Mouse (Mus musculus): ENCODE data around the gene Atg4d. TPM values are rescaled to one million over a fixed set of nuclear protein-coding genes. Genes with fewer than 3 reads are reported as not detected.
"Not testable (repeated sequence)": the region's sequence is repeated elsewhere in the genome, so short reads cannot be mapped to it uniquely, and the experiment has no call there.

Atg4d gene
- total and polyA plus RNA-seq, 3 experiments: 60.8 to 100 (median 88.7) TPM

DNA sequence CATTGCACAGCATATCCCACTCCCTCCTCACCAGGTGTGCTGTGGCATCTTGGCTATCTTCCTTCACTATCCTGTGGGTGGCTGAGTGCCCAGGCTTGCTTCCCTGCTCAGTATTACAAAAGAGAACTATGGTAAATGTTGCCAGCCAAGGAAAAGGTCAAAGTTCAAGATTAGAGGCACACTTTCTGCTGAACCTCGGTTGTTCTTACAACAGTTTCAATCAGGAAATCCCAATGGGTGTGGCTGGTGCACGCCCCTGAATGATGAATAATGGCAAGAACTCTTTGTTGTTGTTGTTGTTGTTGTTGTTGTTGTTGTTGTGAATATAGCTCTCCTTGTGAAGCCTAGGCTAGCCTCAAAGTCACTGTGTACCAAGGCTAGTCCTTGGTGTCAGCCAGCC is 3.3 kb upstream of the Atg4d start:
- WGBS: 40% methylated on average over 2 of the region's 2 CpGs
- Histone ChIP-seq H3K9ac (ENCODE audit: low read depth, low read length) (no peak overlapping the region), H3K4me3 (no peak overlapping the region), H3K27ac (no peak overlapping the region), H3K79me2 (replicated peaks; ENCODE audit: control insufficient read depth, insufficient read depth, low read length) (no peaks in the 10 kb centered on the region), H3K36me3 (ENCODE audit: control insufficient read depth, insufficient read depth, low read length) (no peaks in the 10 kb centered on the region; the same call in 1 of the 2 replicates), H3K4me1 (ENCODE audit: control insufficient read depth, insufficient read depth, low read length) (peaks cover 4% of the 10 kb centered on the region; the same call in 1 of the 2 replicates), H3K27me3 (ENCODE audit: control insufficient read depth, insufficient read depth, low read length) (no peaks in the 10 kb centered on the region)
- no peak for DNase-seq
- intact Hi-C loops (cut with DNase I): no loop called here
- TF ChIP-seq POLR2A (IDR thresholded peaks at IDR 0.05; ENCODE audit: insufficient read depth, low read depth, low read length) (no peak), CTCF (IDR thresholded peaks at IDR 0.05) (no peak), EP300 (IDR thresholded peaks at IDR 0.05; ENCODE audit: insufficient read depth, low read depth, low read length) (no peak)

DNA sequence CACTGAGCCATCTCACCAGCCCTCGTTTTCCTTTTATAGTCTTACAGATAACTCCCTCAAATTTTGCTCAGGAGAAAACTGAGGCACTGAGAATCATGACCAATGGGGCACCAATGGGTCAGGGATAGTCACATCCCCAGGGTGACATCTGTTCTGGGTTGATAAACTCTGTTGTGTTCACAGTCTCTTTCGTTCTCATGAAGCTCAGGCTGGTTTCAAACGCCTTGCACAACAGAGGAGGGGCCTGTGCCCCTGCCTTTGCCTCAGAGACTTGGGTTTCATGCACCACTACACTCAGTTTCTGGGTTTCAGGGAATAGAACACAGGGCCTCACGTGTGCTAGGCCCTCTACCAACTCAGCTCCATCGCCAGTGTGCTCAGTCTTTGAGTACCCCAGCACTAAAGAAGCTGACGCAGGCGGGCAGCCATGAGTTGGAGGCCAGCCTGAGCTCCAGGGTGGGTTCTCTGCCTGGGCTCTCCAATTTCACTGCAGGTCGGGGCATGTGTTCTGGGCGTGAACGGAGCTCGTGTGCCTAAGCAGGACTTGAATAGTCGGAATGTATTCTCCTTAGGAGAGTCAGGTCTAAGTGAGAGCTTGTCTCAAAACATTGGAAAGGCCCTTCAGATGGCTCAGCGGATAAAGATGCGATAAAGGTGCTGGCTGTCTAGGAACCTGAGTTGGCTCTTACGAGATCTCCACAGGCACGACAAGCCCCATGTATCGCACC is 657 bp upstream of the Atg4d start:
- peak overlapping the region; percentile 58 for H3K9ac ChIP-seq (ENCODE audit: low read depth, low read length)
- no peaks in the 10 kb centered on the region; the same call in 1 of the 2 replicates for H3K36me3 ChIP-seq (ENCODE audit: control insufficient read depth, insufficient read depth, low read length)
- peak overlapping the region; percentile 62 for H3K4me3 ChIP-seq
- no peaks in the 10 kb centered on the region for H3K79me2 ChIP-seq (replicated peaks; ENCODE audit: control insufficient read depth, insufficient read depth, low read length)
- no peaks in the 10 kb centered on the region for H3K27me3 ChIP-seq (ENCODE audit: control insufficient read depth, insufficient read depth, low read length)
- peaks cover 4% of the 10 kb centered on the region; the same call in 1 of the 2 replicates for H3K4me1 ChIP-seq (ENCODE audit: control insufficient read depth, insufficient read depth, low read length)
- 29% methylated on average over 17 of the region's 17 CpGs for WGBS
- TF ChIP-seq EP300 (IDR thresholded peaks at IDR 0.05; ENCODE audit: insufficient read depth, low read depth, low read length): no peak
- no peak for TF ChIP-seq CTCF (IDR thresholded peaks at IDR 0.05)
- no peak for TF ChIP-seq POLR2A (IDR thresholded peaks at IDR 0.05; ENCODE audit: insufficient read depth, low read depth, low read length)
- intact Hi-C loops (cut with DNase I): loop anchor here (2.0 kb wide), 1 partner anchor 26 kb away; the partner anchor contains the start of gene Keap1
- no peak for DNase-seq
- peak overlapping the region; percentile 82 for H3K27ac ChIP-seq

DNA sequence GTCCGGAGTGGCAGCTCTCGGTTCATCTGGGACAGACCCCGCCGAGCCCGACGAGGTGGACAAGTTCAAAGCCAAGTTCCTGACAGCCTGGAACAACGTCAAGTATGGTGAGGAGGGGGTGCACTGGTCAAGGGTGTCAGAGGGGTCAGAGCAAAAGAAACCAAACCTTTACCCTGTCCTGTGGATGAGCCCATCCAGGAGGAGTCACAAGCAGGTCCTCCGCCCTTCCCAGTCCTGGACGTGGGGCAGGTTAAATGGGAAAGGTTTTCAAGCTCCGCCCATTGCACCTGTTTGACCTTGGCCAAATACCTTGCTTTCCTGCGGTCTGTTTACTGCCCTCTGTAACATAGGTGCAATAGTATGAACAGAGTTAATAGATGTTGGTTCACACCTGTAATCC is 518 bp downstream of the Atg4d start:
- TF ChIP-seq CTCF (IDR thresholded peaks at IDR 0.05): no peak
- TF ChIP-seq EP300 (IDR thresholded peaks at IDR 0.05; ENCODE audit: insufficient read depth, low read depth, low read length): no peak
- TF ChIP-seq POLR2A (IDR thresholded peaks at IDR 0.05; ENCODE audit: insufficient read depth, low read depth, low read length): no peak
- peak overlapping the region; percentile 82 for H3K9ac ChIP-seq (ENCODE audit: low read depth, low read length)
- WGBS: 6% methylated on average over 11 of the region's 11 CpGs
- peak overlapping the region; percentile 62 for H3K4me3 ChIP-seq
- H3K36me3 ChIP-seq (ENCODE audit: control insufficient read depth, insufficient read depth, low read length): no peaks in the 10 kb centered on the region; the same call in 1 of the 2 replicates
- H3K79me2 ChIP-seq (replicated peaks; ENCODE audit: control insufficient read depth, insufficient read depth, low read length): no peaks in the 10 kb centered on the region; the same call in 1 of the 2 replicates
- peak overlapping the region; percentile 82 for H3K27ac ChIP-seq
- H3K4me1 ChIP-seq (ENCODE audit: control insufficient read depth, insufficient read depth, low read length): peaks cover 4% of the 10 kb centered on the region; the same call in 1 of the 2 replicates
- intact Hi-C loops (cut with DNase I): loop anchor here (1.0 to 2.0 kb wide), 2 partner anchors 22 to 27 kb away; partner anchors contain the start of genes Keap1 and Kri1
- no peak for DNase-seq
- no peaks in the 10 kb centered on the region for H3K27me3 ChIP-seq (ENCODE audit: control insufficient read depth, insufficient read depth, low read length)

DNA sequence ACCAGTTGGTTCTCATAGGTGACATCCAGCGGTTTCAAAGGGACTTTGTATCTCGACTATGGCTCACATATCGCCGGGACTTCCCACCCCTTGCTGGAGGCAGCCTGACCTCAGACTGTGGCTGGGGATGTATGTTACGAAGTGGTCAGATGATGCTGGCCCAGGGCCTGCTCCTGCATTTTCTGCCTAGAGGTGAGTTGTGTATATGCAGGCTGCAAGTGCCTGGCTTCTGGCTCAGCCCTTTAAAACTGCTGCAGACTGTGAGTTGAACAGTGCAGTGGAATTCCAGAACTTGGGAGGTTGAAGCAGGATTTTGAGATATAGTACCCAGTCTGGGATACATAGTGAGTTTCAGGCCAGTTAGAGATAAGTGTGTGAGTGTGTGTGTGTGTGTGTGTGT is 1.8 kb downstream of the Atg4d start:
- Histone ChIP-seq H3K79me2 (replicated peaks; ENCODE audit: control insufficient read depth, insufficient read depth, low read length) (no peaks in the 10 kb centered on the region; the same call in 1 of the 2 replicates), H3K4me3 (no peak overlapping the region), H3K9ac (ENCODE audit: low read depth, low read length) (no peak overlapping the region), H3K27me3 (ENCODE audit: control insufficient read depth, insufficient read depth, low read length) (no peaks in the 10 kb centered on the region), H3K4me1 (ENCODE audit: control insufficient read depth, insufficient read depth, low read length) (peaks cover 3% of the 10 kb centered on the region; the same call in 1 of the 2 replicates), H3K27ac (no peak overlapping the region), H3K36me3 (ENCODE audit: control insufficient read depth, insufficient read depth, low read length) (no peaks in the 10 kb centered on the region; the same call in 1 of the 2 replicates)
- TF ChIP-seq CTCF (IDR thresholded peaks at IDR 0.05): peak; percentile 13; the same call in 1 of the 2 replicates
- no peak for TF ChIP-seq EP300 (IDR thresholded peaks at IDR 0.05; ENCODE audit: insufficient read depth, low read depth, low read length)
- intact Hi-C loops (cut with DNase I): loop anchor here (1.0 kb wide), 1 partner anchor 15 kb away; no protein-coding TSS in a partner anchor
- WGBS: 67% methylated on average over 5 of the region's 5 CpGs
- no peak for DNase-seq

DNA sequence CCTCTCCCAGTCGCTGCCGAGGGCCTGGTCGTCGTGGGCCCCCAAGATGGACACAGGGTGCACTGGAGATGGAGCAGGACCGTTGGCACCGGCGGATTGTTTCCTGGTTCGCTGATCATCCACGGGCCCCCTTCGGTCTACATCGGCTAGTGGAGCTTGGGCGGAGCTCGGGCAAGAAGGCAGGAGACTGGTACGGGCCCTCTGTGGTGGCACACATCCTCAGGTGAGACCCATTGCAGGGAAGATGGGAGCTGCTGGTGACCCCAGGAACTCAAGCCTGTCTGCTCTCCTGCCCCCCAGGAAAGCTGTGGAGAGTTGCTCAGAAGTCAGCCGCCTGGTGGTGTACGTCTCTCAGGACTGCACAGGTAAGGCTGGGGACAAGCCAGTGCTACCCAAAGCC is 3.2 kb downstream of the Atg4d start:
- intact Hi-C loops (cut with DNase I): no loop called here
- H3K9ac ChIP-seq (ENCODE audit: low read depth, low read length): no peak overlapping the region
- H3K4me1 ChIP-seq (ENCODE audit: control insufficient read depth, insufficient read depth, low read length): peaks cover 3% of the 10 kb centered on the region; the same call in 1 of the 2 replicates
- DNase-seq: no peak
- no peak overlapping the region for H3K4me3 ChIP-seq
- no peaks in the 10 kb centered on the region for H3K27me3 ChIP-seq (ENCODE audit: control insufficient read depth, insufficient read depth, low read length)
- 92% methylated on average over 16 of the region's 16 CpGs for WGBS
- no peak for TF ChIP-seq CTCF (IDR thresholded peaks at IDR 0.05)
- TF ChIP-seq EP300 (IDR thresholded peaks at IDR 0.05; ENCODE audit: insufficient read depth, low read depth, low read length): no peak
- TF ChIP-seq POLR2A (IDR thresholded peaks at IDR 0.05; ENCODE audit: insufficient read depth, low read depth, low read length): no peak
- H3K36me3 ChIP-seq (ENCODE audit: control insufficient read depth, insufficient read depth, low read length): no peaks in the 10 kb centered on the region; the same call in 1 of the 2 replicates
- H3K27ac ChIP-seq: no peak overlapping the region
- H3K79me2 ChIP-seq (replicated peaks; ENCODE audit: control insufficient read depth, insufficient read depth, low read length): no peaks in the 10 kb centered on the region; the same call in 1 of the 2 replicates

DNA sequence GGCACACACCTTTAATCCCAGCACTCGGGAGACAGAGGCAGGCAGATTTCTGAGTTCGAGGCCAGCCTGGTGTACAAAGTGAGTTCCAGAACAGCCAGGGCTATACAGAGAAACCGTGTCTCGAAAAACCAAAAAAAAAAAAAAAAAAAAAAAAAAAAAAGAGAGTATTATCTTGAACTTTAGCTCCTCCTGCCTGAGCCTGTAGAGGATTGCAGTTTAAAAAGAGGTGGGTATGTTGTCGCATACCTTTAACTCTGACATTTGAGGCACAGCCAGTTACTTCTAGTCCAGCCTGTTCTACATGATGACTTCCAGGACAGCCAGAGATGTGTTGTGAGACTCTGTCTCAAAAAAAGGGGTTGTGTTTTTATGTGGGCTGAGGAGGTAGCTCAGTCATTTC is 4.5 kb downstream of the Atg4d start:
- H3K79me2 ChIP-seq (replicated peaks; ENCODE audit: control insufficient read depth, insufficient read depth, low read length); H3K9ac ChIP-seq (ENCODE audit: low read depth, low read length); H3K36me3 ChIP-seq (ENCODE audit: control insufficient read depth, insufficient read depth, low read length); intact Hi-C loops (cut with DNase I); H3K27me3 ChIP-seq (ENCODE audit: control insufficient read depth, insufficient read depth, low read length); DNase-seq; H3K4me3 ChIP-seq; H3K27ac ChIP-seq; H3K4me1 ChIP-seq (ENCODE audit: control insufficient read depth, insufficient read depth, low read length): not testable (repeated sequence)
- WGBS: 81% methylated on average over 5 of the region's 5 CpGs
